Mouse (Mus musculus) forebrain, embryonic 15.5 days (tissue): ENCODE results near the gene Tbl1x. TPM values are rescaled to one million over a fixed set of nuclear protein-coding genes. Genes with fewer than 3 reads are reported as not detected.
A peak's percentile ranks its signal among the peaks of the same experiment; 100 is the strongest.

Experiments used
- ATAC-seq: fragments of 200-750 bp; cut with Nextera tagmentation; replicated peaks from 2 replicates; pipeline ENCODE4 v1.8.0; 2017; ENCODE audit warnings: mild to moderate bottlenecking, moderate TSS enrichment, moderate library complexity
- H3K27ac ChIP-seq: fragments of 300-500 bp; sonication (generic); replicated peaks from 2 replicates; pipeline ENCODE4 v1.5.1; 2015; ENCODE audit warnings: mild to moderate bottlenecking, inconsistent platforms
- H3K27me3 ChIP-seq: fragments of 300-500 bp; sonication (generic); 2 replicates; pipeline ENCODE4 v1.6.1; 2015; ENCODE audit warnings: inconsistent platforms
- H3K36me3 ChIP-seq: fragments of 300-500 bp; sonication (generic); 2 replicates; pipeline ENCODE4 v1.6.1; 2015; ENCODE audit warnings: mild to moderate bottlenecking, inconsistent platforms
- H3K4me1 ChIP-seq: fragments of 300-500 bp; sonication (generic); 2 replicates; pipeline ENCODE4 v1.6.1; 2015; ENCODE audit warnings: inconsistent platforms
- H3K4me2 ChIP-seq: fragments of 300-500 bp; sonication (generic); replicated peaks from 2 replicates; pipeline ENCODE4 v1.6.1; 2015; ENCODE audit warnings: mild to moderate bottlenecking, inconsistent platforms
- H3K4me3 ChIP-seq: fragments of 300-500 bp; sonication (generic); 2 replicates; pipeline ENCODE4 v1.5.1; 2015; ENCODE audit warnings: mild to moderate bottlenecking, inconsistent platforms
- H3K9ac ChIP-seq: fragments of 300-500 bp; sonication (generic); replicated peaks from 2 replicates; pipeline ENCODE4 v1.6.1; 2015; ENCODE audit warnings: mild to moderate bottlenecking, inconsistent platforms
- H3K9me3 ChIP-seq: fragments of 300-500 bp; sonication (generic); 2 replicates; pipeline ENCODE4 v1.6.1; 2016; ENCODE audit warnings: inconsistent platforms
- WGBS: fragments of 180-500 bp; shearing (Covaris S2); methylation state at CpG from one replicate; pipeline ENCODE4 v1.1.7; 2015; ENCODE audit warnings: mixed read lengths; 5-methylcytosine and 5-hydroxymethylcytosine counted together
- polyA plus RNA-seq: library from polyadenylated mRNA; unstranded; fragments of >200 nt; fragmentation: Nextera tagmentation; extraction: Ambion mirVana; gene quantifications from 2 replicates; pipeline ENCODE4 v1.2.1, GENCODE M21; 2015

The Tbl1x gene
- polyA plus RNA-seq, 1 experiment from 2014 or later, result 56.0 TPM

GRCm38 (mm10) chrX:77579964-77580363 lies 69.2 kb downstream of the Tbl1x start:
- Histone ChIP-seq H3K27ac (no peak overlapping the region), H3K9me3 (no peaks in the 10 kb centered on the region), H3K4me2 (no peak overlapping the region), H3K27me3 (no peaks in the 10 kb centered on the region), H3K4me1 (no peaks in the 10 kb centered on the region), H3K4me3 (no peak overlapping the region), H3K9ac (no peak overlapping the region), H3K36me3 (no peaks in the 10 kb centered on the region)
- 80% methylated on average over 4 of the region's 4 CpGs for WGBS
- no peak for ATAC-seq

GRCm38 (mm10) chrX:77585974-77586373 lies 75.2 kb downstream of the Tbl1x start:
- H3K4me3 ChIP-seq, result no peak overlapping the region
- H3K4me2 ChIP-seq, result no peak overlapping the region
- H3K36me3 ChIP-seq, result no peaks in the 10 kb centered on the region
- H3K9ac ChIP-seq, result no peak overlapping the region
- ATAC-seq, result no peak
- no peaks in the 10 kb centered on the region for H3K4me1 ChIP-seq
- no peak overlapping the region for H3K27ac ChIP-seq
- H3K9me3 ChIP-seq, result no peaks in the 10 kb centered on the region
- 87% methylated on average over 2 of the region's 2 CpGs for WGBS
- no peaks in the 10 kb centered on the region for H3K27me3 ChIP-seq

- Histone ChIP-seq H3K36me3 (no peaks in the 10 kb centered on the region), H3K4me1 (no peaks in the 10 kb centered on the region), H3K4me2 (no peak overlapping the region), H3K27ac (no peak overlapping the region), H3K9ac (no peak overlapping the region), H3K27me3 (no peaks in the 10 kb centered on the region), H3K4me3 (no peak overlapping the region), H3K9me3 (no peaks in the 10 kb centered on the region)
- ATAC-seq, result no peak
- 66% methylated on average over 7 of the region's 7 CpGs for WGBS
Observed at GRCm38 (mm10) chrX:77594670-77595224, 83.9 kb downstream of the Tbl1x start.

DNA sequence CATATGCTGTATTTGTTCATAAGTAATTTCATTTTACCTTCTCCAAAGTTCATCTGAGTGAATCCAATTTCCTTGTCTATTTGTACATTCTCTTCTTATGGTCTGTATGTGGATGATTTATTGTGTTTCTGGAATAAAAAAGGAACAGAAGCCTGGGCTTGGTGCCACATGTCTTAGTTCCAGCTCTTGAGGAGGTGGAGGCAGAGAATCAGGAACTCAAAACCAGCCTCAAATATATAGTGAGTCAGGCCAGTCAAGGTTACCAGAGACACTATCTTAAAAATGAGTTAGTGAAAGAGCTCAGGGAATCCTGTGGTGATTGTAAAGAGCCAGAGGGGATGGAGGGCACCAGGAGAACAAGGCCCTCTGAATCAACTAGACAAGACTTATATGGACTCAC lies 86.9 kb downstream of the Tbl1x start:
- Histone ChIP-seq H3K4me2 (no peak overlapping the region), H3K9me3 (no peaks in the 10 kb centered on the region), H3K36me3 (no peaks in the 10 kb centered on the region), H3K27ac (no peak overlapping the region), H3K4me1 (peaks cover 3% of the 10 kb centered on the region; the same call in 1 of the 2 replicates), H3K9ac (no peak overlapping the region), H3K4me3 (no peak overlapping the region), H3K27me3 (no peaks in the 10 kb centered on the region)
- no peak for ATAC-seq

- WGBS, result 78% methylated on average over 2 of the region's 2 CpGs
Observed at GRCm38 (mm10) chrX:77598736-77599135, 87.9 kb downstream of the Tbl1x start.

GRCm38 (mm10) chrX:77603496-77604258 lies 92.9 kb downstream of the Tbl1x start:
- ATAC-seq, result no peak
- no peaks in the 10 kb centered on the region for H3K36me3 ChIP-seq
- H3K9ac ChIP-seq, result no peak overlapping the region
- H3K4me1 ChIP-seq, result peaks cover 3% of the 10 kb centered on the region; the same call in 1 of the 2 replicates
- no peaks in the 10 kb centered on the region for H3K27me3 ChIP-seq
- no peaks in the 10 kb centered on the region for H3K9me3 ChIP-seq
- H3K27ac ChIP-seq, result no peak overlapping the region
- H3K4me2 ChIP-seq, result no peak overlapping the region
- H3K4me3 ChIP-seq, result no peak overlapping the region
- 95% methylated on average over 2 of the region's 2 CpGs for WGBS

More at GRCm38 (mm10) chrX:77598736-77599135, 87.9 kb downstream of the Tbl1x start:
- H3K9me3 ChIP-seq, result no peaks in the 10 kb centered on the region
- H3K4me2 ChIP-seq, result no peak overlapping the region
- no peak for ATAC-seq
- peaks cover 3% of the 10 kb centered on the region; the same call in 1 of the 2 replicates for H3K4me1 ChIP-seq
- no peak overlapping the region for H3K9ac ChIP-seq
- H3K27me3 ChIP-seq, result no peaks in the 10 kb centered on the region
- no peak overlapping the region for H3K4me3 ChIP-seq
- H3K27ac ChIP-seq, result no peak overlapping the region
- H3K36me3 ChIP-seq, result no peaks in the 10 kb centered on the region

DNA sequence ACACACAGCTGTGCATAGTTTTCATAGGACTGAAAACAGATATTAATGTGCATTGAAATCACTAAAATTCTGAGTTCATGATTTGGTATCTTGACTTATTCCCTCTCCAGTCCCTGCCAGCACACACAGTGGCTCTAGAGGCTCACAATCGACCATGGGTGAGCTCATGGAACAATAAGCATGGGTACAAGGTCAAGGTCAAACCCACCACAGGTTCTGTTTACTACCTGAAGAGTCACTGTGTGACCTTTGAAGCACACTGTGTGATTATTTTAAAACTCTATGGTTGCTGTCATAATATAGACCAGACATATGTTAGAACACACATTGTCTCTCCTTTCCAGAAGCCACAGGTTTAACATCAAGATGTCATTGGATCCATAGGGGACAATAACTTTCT lies 96.7 kb downstream of the Tbl1x start:
- no peak overlapping the region for H3K4me3 ChIP-seq
- H3K4me2 ChIP-seq, result no peak overlapping the region
- no peak overlapping the region for H3K9ac ChIP-seq
- no peaks in the 10 kb centered on the region for H3K27me3 ChIP-seq
- 55% methylated on average over 1 of the region's 1 CpGs for WGBS
- no peaks in the 10 kb centered on the region for H3K9me3 ChIP-seq
- H3K36me3 ChIP-seq, result no peaks in the 10 kb centered on the region
- no peak overlapping the region for H3K27ac ChIP-seq
- H3K4me1 ChIP-seq, result no peaks in the 10 kb centered on the region
- ATAC-seq, result no peak

GRCm38 (mm10) chrX:77608947-77609703 lies 98.3 kb downstream of the Tbl1x start:
- Histone ChIP-seq H3K4me3 (no peak overlapping the region), H3K4me2 (no peak overlapping the region), H3K27me3 (no peaks in the 10 kb centered on the region), H3K27ac (no peak overlapping the region), H3K4me1 (no peaks in the 10 kb centered on the region), H3K9me3 (no peaks in the 10 kb centered on the region), H3K9ac (no peak overlapping the region), H3K36me3 (no peaks in the 10 kb centered on the region)
- ATAC-seq, result 0 out of 2 replicates have a peak, but pooled peaks have one; percentile 23
- 47% methylated on average over 2 of the region's 2 CpGs for WGBS

- no peak for ATAC-seq
- Histone ChIP-seq H3K4me2 (no peak overlapping the region), H3K4me3 (no peak overlapping the region), H3K4me1 (no peaks in the 10 kb centered on the region), H3K9ac (no peak overlapping the region), H3K9me3 (no peaks in the 10 kb centered on the region), H3K27me3 (no peaks in the 10 kb centered on the region), H3K27ac (no peak overlapping the region), H3K36me3 (no peaks in the 10 kb centered on the region)
- 85% methylated on average over 3 of the region's 3 CpGs for WGBS
Observed at GRCm38 (mm10) chrX:77611938-77612337, 101.1 kb downstream of the Tbl1x start.

GRCm38 (mm10) chrX:77613041-77613440 lies 102.2 kb downstream of the Tbl1x start:
- 97% methylated on average over 1 of the region's 1 CpGs for WGBS
- no peak for ATAC-seq
- no peak overlapping the region for H3K27ac ChIP-seq
- no peaks in the 10 kb centered on the region for H3K4me1 ChIP-seq
- no peak overlapping the region for H3K4me2 ChIP-seq
- H3K9ac ChIP-seq, result no peak overlapping the region
- no peak overlapping the region for H3K4me3 ChIP-seq
- no peaks in the 10 kb centered on the region for H3K9me3 ChIP-seq
- no peaks in the 10 kb centered on the region for H3K27me3 ChIP-seq
- no peaks in the 10 kb centered on the region for H3K36me3 ChIP-seq

GRCm38 (mm10) chrX:77615735-77616293 lies 105.0 kb downstream of the Tbl1x start:
- Histone ChIP-seq H3K36me3 (no peaks in the 10 kb centered on the region), H3K27me3 (no peaks in the 10 kb centered on the region), H3K27ac (no peak overlapping the region), H3K4me3 (no peak overlapping the region), H3K9me3 (no peaks in the 10 kb centered on the region), H3K4me2 (no peak overlapping the region), H3K9ac (no peak overlapping the region), H3K4me1 (no peaks in the 10 kb centered on the region)
- 90% methylated on average over 4 of the region's 4 CpGs for WGBS
- ATAC-seq, result no peak
